Mouse (Mus musculus): ENCODE measurements around the gene Ypel1.

Ypel1 gene

DNA sequence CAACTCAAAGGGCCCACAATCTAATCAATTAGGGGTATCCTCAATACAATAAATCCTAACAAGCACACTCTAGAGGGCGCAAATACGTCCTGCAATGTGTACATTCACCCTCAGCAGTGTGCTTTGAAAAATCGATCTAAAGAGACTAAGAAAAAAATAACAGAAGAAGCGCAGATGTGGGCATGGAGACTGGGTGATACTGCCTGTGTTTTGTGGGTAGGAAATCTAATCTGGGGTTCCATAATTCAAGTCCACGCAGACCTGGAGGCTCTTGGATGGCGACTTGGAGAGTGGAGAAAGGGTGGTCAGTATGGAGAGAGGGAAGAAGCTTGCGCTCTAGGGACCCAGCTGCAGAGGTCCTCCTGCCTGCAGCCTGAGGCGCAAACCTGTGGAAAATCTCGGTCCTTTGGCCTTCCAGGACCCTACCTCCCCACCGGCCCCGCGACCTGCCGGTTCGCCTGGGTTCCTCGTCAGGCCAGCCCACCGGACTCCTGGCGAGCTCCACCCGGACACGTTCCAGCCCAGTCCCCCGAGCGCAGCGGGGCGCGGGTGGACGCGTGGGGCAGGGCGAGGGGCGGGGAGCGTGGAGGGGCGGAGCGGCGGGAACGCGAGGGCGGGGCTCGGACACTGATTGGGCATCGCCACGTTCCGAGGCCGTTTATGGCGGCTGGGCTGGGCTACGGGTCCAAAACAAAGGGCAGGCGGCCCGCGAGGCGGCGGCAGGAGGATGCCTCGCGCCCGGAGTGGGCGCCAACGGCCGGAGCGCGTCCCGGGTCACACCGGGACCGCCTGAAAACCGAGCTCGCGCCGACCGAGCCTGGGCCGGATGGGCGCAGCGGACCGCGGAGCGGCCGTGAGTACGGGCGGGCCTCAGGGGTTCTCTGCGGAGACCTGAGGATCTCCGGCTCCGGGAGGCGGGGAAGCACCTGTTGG lies at the start of gene Ypel1:
Ypel1 (plus strand) TSS at position 186 of the 933 bp plus-strand sequence.
- DNase-seq (ENCODE audit: low read depth) = peak; percentile 81

DNA sequence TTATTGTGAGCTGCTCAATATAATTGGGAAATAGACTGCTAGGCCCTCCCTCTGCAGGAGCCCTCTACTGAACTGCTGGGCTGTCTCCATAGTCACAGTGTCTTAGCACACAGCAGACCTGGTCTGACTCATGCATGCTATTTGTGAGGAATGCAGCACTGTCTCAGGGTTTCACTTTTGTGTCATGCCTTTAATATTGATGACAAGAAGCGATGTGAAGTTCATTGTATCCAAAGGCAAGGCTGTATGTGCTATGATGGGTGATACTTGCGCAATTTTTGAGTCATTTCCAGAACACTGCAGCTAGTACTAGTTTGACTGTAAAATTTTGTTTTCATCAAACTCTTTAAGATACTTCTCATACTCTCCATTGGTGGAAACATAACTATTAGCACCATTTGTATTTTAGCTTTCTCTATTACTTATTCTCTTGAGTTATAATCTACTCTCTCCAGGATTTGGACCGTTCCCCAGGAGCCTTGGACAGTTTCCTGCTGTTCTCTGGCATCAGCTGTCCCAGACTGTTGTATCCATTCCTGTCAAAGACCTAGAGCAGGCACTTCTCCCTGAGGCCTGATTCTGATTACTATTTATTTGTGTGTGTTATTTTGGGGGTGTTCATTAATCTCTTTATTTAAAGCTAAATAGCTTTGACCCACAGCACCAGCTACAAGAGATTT lies 44.9 kb upstream of the Ypel1 start:
- DNase-seq (ENCODE audit: low read depth) = peak; percentile 64

DNA sequence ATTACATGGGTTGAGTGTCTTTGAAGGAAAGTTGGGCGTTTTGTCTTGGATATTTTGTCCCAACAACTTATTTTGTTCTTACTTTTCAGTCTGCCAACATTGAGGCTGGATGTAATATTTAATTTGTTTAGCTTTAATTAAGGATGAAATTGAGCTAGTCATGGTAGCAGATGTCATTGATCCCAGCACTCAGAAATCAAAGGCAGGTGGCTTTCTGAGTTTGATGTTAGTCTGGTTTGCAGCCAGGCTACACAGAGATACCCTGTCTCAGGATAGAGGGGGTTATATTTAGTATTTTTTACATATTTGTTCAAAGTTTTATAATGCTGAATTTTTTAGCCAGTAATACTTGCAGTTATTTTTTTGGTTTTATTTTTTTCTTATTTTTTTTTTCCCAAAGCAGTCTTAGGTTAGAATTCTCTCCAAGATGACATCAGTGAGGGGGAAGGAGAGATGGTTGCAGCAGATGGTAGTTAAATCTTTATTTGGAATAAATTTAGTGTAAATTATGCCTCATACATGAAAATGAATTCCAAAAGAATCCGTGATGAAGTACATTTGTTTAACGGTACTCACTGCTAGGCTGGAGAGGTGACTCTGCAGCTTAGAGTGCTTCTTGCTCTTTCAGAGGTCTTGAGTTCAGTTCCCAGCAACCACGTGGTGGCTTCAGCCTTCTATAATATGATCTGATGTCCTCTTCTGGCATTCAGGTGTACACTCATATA lies 39.4 kb upstream of the Ypel1 start:
- no peak for DNase-seq (ENCODE audit: low read depth)

DNA sequence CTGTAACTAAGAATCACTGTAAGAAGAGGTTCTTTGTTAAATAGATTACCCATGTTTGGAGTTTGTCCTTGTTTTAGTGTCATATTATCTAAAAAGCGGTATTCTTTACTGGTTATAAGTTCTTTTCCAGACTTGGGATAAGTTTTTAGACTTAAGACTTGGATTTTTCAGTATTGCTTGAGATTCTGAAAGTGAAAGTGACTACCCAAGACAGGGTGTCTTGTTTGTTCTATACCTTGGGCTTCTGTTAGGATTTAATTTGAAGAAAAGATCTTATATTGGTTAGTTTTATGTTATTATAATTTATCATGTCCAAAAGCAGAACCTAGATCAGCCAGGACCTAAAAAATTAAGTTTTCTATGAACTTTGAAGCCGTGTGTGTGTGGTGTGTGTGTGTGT lies 35.7 kb upstream of the Ypel1 start:
- peak; percentile 43 for DNase-seq (ENCODE audit: low read depth)

- no peak for DNase-seq (ENCODE audit: low read depth)
Measured at GRCm38 (mm10) chr16:17040716-17041115, 28.8 kb upstream of the Ypel1 start.

DNA sequence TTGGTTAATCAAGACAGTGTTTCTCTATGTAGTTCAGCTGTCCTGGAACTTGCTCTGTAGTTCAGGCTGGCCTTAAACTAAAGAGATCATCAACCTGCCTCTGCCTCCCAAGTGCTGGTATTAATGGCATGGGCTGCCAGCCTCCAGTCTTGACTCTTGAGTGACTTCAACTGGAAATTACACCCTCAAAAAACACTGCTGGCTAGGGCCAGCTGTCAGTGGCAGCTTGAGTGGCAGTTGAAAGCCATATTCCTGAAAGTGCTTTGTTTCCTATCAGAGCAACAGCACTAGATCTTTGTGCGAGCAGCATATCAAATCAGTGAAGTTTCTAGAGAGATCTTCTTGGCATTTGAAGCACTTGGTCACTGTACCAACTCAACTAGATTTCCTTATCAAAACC lies 28.1 kb upstream of the Ypel1 start:
- no peak for DNase-seq (ENCODE audit: low read depth)

GRCm38 (mm10) chr16:17044320-17044719 lies 25.2 kb upstream of the Ypel1 start:
- DNase-seq (ENCODE audit: low read depth) = no peak

DNA sequence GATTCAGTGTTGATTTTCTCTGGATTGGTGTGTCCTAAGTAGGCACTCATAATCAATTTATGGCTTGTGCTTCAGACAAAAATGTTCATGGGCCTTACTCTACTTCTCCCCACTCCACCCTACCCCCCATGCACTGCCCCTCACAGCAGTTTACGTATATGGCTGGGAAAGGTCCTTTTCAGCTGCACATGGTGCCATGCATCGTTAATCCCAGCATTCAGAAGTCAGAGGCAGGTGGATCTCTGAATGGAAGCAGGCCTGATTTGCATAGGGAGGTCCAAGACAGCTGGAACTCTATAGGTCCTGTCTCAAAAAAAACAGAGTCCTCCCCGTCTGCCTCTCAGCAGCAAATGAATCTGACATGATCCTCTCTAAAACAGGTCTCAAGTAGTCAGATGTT lies 24.2 kb upstream of the Ypel1 start:
- DNase-seq (ENCODE audit: low read depth) = no peak

DNA sequence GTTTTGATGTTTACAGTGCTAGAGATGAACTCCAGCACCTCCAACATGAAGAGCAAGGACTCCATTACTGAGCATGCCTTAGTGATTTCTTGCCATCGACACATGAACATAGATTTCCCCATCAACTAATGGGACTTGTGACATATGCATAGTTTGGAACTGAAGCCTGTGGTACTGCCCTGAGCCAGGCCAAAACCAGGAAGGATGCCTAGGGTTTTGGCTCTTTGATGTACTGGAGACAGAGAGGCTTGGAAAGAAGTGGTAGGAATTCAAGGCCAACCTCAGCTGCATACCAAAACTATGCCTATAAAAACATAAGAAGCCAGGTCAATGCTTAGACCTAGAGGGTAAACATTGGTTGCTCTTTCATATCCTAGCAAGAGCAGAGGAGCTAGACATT lies 19.6 kb upstream of the Ypel1 start:
- no peak for DNase-seq (ENCODE audit: low read depth)

GRCm38 (mm10) chr16:17052087-17052486 lies 17.4 kb upstream of the Ypel1 start:
- DNase-seq (ENCODE audit: low read depth) = no peak

DNA sequence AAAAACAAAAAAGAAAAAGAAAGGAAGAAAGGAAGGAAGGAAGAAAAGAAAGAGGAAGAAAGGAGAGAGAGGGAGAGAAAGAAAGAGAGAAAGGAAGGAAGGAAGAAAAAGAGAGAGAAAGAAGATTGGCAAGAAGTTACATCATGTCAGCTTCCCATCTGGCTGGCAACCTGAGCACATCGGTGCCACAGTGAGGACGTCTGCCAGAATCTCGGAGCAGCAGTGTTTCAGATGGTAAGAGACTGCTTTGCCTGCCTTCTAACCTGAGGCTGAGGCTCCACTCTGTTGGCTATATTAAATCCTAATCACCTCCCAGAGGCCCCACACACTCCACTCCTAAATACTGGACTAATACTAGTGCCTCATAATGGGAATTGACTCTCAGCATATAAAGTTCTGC lies 15.6 kb upstream of the Ypel1 start:
- no peak for DNase-seq (ENCODE audit: low read depth)

DNA sequence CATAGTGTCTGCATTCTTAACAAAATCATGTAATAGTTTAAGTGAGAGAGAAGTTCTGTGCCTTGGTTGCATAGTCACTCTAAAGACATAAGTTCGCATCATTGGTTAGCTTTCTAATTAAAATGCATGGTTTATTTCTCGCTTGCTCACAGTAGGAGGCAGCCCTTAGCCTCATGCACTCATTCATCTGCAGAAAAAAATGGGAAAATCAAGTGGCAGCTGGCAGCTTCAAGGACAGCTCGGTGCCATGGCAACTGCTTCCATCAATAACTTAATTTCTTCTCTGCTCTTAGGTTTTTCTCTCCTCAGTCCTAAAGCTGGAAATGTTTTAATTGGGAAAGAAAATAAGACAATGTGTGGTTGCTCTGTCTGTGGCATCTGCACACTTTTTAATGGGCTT lies 13.9 kb upstream of the Ypel1 start:
- no peak for DNase-seq (ENCODE audit: low read depth)

DNA sequence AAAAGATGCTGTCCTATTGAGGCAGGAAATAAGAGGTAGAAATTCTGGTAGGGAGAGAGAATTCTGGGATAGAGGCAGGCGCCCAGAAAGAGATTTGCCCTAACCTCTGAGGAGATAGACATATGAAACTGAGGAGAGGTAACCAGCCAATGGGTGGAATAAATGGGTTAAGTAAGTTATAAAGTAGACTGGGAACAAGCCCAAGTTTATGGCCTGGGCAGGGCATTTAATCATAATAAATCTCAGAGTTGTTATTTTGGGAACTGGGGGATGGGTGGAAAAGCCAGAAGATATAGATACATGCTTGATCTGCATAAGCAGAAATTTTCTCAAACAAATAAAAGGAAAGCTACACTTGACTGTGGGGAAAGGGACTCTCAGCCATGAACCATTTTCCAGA lies 7.2 kb upstream of the Ypel1 start:
- no peak for DNase-seq (ENCODE audit: low read depth)

GRCm38 (mm10) chr16:17067552-17067951 lies 1.9 kb upstream of the Ypel1 start:
- no peak for DNase-seq (ENCODE audit: low read depth)

DNA sequence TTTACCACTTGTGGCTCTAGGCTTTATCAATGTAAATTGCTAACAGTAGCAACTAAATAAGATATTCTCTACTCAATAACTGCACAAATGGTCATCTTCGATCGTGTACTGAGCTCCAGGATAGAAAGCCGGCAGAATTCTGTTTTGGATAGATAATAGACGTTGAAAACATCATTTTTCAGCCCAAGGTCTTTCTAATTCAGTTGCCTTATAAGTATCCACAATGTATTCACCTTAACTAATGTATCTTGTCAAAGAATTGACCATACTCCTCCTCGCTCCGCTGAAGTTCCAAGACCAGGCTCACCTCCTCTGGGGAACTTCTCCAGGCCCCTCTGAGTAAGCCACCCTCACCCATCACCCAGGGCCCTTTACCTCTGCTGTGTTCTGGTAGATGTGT lies 1.2 kb downstream of the Ypel1 start:
- no peak for DNase-seq (ENCODE audit: low read depth)

DNA sequence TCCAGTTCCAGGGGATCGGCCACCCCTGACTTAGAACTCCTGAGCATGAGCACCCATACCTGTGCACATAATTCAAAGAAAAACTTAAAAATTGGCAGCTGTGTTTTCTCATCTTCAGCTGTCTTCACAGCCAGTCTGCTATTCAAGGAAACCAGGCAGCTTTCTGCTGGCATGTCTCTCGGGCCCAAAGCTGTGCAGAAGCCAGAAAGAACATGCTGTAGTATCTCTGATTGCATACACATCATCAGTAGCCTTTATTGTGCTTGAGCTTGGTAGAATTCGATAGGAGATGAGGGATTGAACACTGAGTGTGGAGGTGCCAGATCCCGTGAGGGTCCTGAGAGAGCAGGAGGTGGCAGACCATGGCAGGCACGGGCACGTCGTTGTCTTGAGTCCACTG lies 3.5 kb downstream of the Ypel1 start:
- no peak for DNase-seq (ENCODE audit: low read depth)

GRCm38 (mm10) chr16:17076301-17076700 lies 6.8 kb downstream of the Ypel1 start:
- DNase-seq (ENCODE audit: low read depth) = peak; percentile 42

GRCm38 (mm10) chr16:17076869-17077268 lies 7.4 kb downstream of the Ypel1 start:
- DNase-seq (ENCODE audit: low read depth) = no peak

- DNase-seq (ENCODE audit: low read depth) = no peak
Measured at GRCm38 (mm10) chr16:17078101-17078500, 8.6 kb downstream of the Ypel1 start.

DNA sequence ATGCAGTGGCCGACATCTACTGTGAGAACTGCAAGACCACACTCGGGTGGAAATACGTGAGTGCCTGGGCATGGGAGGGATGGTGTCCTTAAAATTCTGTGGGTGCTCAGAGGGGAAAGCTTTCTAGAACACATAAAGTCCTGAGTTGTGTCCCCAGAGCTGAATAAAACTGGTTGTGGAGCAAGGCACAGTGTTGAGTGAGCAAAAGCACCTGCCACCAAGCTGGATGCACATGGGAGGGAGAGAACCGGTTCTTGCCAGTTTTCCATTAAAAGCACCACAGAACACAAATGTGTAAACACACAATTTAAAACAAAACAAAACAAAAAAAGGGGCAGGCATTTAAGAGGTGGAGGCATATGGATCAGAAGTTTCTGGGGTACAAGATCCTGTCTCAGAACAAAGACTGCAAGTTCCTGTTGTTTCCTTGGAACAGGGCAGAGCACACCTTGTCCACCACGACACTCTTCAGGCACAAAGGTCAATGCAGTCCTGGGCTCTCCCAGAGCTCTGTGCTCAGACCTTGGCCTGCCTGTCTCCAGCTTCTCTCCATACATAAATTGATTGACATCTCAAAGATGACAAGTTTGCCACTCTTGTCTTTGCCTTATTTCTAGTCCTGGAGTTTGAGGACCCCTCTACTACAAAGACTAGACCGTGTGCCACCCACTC lies 12.8 kb downstream of the Ypel1 start:
- DNase-seq (ENCODE audit: low read depth) = no peak

- peak; percentile 40 for DNase-seq (ENCODE audit: low read depth)
Measured at GRCm38 (mm10) chr16:17085636-17086035, 16.1 kb downstream of the Ypel1 start.

- no peak for DNase-seq (ENCODE audit: low read depth)
Measured at GRCm38 (mm10) chr16:17086241-17086640, 16.7 kb downstream of the Ypel1 start.
